Mouse (Mus musculus): Measurements from ENCODE around the gene Pax2.

The Pax2 gene

DNA sequence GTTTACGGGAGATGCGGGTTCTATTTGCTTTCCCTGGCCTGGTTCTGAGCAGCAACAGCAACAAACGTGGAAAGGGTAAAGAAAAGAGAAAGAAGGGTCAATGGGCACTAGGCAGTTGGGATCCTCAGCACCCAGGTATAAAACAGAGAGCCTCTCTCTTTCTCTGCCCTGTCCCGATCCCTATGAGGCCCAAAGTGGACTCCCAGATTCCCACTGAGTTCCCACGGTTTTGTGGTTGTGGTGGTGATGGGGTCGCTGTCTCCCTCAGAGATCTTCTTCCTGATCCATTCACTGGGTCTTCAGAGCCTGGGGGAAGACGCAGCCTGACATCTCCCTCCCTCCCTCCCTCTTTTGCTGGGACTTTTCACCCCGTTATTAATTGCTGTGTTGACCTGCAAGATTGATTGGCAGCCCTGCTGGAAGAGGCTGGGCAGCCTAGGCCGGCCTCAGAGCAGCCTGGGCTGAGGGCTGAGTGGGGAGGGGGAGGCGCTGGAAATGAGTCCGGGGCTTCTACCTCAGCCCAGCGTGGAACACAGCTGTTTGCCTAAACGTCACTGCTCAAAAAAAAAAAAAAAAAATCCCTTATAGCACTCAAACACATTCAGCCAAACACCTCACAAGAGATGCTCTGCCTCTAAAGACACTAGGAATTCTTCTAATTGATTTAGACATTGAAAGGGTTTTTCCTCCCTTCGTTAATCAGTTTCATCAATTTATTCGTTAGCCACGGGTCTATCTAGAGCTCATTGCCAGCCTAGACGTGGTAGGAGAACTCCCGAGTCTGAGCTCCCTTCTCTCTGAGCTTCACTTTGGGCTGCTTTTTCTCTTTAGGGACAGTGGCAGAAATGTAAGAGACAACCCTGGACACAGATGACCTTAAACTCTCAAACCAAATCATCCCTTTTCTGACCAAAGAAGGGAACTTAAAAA lies 6.5 kb upstream of the Pax2 start:
- DNase-seq (ENCODE audit: low spot score in 2 of 2) = no peak

DNA sequence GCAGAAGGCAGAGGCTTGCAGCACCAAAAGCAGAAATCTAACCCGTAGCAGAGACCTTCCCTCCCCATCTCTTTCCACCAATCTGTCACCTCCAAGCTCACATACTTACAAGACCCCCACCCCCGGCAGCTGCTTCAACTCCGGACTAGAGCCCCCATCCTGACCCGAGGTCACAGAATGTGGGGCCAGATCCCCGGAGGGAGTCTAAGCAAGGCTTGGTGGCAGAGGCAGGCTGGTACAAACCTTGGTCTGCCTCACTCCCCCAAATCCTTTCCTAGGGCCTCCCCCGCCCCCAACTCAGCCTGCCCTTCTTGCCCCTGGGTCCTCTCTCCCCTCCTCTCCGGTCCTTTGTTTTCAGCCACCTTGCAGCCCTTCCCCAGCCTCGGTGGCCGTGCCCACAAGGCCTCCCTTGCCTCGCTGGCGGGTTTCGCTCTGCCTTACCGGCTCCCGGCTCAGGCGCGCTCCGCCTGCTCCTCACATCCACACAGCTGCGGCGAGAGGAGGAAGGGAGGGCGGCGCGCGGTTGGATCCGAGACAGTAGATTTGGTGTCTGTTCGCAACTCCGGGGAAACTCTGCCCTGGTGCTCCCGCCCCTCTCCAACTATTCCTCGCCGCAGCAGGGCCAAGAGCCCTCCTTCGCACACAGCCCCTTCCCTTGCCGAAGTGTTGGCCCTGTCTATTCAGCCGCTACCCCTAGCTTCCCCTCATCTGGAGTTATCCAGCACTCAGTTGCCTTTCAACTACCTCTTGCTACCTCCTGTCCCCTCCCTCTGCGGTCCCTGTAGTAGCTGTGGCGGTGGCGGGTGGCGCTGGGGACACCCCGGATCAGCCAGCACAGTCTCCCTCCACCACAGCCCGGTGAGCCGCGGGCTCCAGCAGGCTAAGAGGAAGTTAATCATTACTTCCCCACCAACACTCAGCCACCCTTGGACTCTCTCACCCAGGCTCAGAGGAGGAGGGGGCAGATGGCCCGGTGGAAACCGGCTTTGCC lies 5.5 kb upstream of the Pax2 start:
- DNase-seq (ENCODE audit: low spot score in 2 of 2) = no peak

DNA sequence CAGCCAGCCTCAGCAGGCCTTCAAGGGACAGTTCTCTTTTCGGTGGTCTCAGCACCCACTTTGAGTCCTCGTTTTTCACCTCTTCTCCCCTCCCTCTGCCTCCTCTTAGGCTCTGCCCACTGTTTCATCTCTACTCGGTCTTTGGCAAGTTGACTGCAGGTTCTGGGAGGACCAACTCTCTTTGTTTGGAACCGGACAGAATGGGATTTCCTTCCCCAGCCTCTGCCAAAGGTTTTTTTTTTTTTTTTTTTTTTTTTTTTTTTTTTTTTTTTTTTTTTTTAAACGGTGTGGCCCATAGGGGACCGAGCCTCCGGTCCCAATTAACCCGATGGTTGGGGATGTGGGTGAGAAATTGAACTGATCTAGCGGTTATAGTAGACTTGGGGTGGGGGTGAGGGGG lies 4.8 kb upstream of the Pax2 start:
- DNase-seq (ENCODE audit: low spot score in 2 of 2) = no peak

DNA sequence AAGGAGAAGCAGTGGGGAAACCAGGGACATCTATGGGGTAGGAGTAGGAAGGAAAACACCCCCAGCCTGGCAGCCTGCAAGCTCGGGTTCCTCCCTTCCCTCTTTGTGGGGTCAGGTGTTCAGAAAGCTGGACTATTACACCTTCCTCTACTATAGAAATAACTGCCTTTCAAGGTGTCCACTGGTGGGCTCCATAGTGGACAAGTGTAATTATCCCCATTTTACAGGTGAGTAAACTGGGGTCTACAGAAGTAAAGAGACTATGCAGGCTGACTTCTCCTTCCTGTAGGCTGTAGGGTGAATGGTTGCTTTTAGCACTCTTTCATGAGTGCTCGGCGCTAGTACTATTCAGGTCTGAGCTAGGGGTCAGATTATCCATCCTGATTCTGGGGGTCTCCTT lies 4.3 kb upstream of the Pax2 start:
- no peak for DNase-seq (ENCODE audit: low spot score in 2 of 2)

DNA sequence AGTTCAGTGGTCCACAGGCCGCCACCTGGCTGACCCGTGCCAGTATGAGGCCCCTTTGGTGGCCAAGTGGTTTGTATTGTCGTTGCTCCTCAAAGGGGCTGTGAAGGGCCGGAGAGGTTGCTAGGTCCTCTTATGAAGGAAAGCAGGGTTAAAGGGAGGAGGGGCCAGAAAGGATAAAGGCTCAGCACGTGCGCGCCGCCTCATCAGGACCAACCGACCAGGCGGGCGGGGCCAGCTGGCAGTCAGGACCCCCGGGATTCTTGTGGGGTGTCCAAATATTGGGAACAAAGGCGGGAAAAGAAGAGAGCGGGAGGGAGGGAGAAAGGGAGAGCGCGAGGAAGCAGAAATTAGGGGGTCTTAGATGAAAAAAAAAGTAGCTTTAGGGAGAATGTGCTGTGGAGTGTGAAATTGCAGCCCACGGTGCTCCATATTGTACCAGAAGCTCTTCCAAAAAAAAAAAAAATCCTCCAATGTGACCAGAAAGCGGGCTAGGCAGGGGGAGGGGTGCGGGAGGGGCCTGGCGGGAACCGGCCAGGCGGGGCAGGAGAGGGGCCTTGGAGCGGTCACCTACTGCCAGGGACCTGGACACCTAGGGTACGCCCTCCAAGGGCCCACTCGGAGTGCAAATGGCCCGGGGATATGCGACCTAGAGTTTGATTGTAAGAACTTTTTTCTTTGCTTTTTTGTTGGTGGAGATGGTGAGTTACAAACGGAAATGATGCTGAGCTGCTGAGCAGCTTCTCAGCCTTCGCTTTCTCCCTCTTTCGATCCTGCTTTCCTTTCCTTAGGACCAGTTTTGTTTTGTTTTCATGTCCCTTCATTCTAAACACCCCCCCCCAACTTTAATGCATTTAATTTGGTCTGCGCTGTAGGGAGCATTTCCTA lies 3.5 kb upstream of the Pax2 start:
- DNase-seq (ENCODE audit: low spot score in 2 of 2) = no peak

DNA sequence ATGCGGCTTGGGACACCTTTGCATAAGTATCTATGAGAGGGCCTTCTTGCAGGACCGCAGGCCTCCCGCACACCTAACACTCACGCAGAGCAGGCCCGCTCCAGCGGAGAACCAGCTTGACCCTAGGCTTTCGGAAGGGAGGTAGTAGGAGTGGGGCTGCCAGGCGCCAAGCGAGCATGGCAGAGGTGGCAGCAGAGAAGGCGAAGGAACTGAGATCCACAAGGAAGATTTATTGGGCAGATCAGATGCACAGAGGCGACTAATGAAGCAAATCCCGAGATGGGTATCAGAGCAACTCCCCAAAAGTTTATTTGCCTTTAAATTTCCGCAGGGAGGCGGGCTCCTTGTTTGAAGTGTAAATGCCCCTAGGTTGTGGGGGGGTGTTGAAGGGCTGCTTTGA lies 2.5 kb upstream of the Pax2 start:
- DNase-seq (ENCODE audit: low spot score in 2 of 2) = no peak

DNA sequence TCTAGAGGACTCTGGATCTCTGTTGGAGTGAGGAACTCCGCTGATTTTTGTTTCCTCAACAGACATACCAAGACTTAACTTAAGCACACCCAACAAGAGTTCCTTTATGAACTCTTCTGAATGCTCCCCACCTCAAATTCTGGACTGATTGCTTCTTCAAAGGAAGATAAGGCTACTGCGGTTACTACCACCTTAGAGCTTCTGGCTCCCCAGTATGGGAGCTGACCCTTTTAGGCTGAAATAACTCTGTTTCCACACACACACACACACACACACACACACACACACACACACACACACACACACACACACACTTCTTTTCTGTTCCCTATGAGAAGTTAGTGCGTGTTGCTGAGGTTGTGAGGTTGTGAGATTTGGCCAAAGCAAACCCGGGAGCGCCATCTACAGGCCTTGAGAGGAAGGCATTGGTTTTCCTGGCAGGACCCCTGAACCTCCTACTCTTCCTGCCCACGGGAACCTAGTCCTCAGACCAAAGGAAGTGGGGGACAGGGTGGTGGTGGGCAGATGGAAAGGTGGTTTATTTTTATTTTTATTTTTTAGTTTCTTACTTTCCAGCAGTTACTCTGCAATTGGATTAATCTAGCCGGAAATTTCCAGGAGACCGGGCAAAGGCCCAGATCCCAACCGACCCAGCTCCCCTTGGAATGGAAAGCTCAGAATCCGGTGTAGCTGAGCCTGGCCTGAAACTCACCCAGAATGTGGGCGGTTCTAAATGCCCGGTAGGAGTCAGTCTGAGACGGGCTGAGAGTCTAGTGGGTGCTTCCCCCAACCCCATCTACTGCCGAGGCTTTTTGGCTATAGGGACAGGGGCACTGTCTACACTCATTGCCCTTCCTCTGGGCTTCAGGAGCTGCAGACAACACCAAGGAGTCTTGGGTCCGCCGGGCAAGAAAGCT lies 1.1 kb upstream of the Pax2 start:
- DNase-seq (ENCODE audit: low spot score in 2 of 2) = peak; percentile 13 to 42

DNA sequence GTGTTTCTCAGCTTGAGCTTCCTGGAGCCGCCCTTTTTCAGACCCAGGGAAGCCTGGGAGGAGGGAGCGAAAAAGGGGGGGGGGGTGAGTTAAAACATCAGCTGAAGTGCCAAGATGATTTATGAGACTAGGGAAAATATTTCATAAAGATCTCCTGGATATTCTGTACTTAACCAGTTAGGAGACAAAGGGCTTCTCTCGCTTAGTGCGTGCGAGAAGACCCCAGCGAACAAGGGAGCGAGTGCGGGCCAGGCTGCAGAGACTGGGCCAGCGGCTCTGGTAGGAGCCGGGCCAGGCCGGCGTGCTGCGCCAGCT lies 510 bp upstream of the Pax2 start:
- no peak for DNase-seq (ENCODE audit: low spot score in 2 of 2)

DNA sequence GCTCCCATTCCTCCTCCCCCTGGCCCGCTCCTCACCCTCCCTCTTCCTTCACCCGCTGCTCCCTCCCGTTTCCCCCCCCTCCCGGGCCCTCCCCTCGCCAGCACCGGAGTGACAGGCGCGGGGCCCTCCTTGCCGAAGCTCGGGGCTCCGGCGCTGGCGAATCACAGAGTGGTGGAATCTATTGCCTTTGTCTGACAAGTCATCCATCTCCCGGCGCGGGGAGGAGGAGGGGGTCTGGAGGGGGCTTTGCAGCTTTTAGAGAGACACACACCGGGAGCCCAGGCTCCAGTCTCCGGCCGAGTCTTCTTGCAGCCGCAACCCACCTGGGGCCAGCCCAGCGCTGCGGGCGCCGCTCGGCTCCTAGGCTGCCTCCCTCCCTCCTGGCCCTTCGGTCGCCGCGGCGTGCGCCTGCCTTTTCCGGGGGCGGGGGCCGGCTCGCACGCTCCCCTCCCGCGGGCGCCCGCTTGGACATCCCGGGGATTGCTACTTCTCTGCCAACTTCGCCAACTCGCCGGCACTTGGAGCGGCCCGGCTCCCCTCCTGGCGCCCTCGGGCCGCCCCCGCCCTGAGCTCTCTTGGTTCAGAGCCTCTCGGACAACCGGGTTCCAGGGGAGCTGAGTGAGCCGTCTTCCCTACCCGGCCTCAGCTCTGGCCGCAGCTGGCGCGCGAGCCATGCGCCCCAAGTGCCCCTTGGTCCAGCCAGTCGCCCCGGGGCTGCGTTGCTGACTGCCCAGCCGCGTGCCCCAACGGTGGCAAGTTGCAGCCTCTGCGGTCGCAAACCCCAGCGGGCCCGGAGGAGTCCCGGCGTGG lies 781 bp downstream of the Pax2 start:
- no peak for DNase-seq (ENCODE audit: low spot score in 2 of 2)

DNA sequence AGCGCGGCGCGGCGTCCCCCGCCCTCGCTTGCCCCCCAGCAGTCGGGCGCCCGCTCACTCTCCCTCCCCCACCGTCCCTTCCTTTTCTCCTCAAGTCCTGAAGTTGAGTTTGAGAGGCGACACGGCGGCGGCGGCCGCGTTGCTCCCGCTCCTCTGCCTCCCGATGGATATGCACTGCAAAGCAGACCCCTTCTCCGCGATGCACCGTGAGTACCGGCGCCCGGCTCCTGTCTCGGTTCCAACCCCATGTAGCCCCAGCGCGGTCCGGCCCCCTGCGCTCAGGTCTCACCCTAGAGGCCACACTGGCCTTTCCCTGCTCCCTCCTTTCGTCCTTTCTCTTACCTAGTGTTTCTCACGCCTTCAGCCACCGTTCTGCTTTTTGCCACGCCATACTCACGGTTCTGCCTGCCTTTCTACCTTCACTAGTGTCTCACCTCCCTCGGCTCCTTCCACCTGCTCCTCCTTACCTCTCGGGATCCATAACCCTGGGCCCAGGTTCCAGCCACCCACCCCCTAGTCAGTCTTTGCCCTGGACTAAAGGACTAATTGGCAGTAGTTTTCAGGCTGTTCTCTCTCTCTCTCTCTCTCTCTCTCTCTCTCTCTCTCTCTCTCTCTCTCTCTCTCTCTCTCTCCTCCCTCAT lies 1.5 kb downstream of the Pax2 start:
- no peak for DNase-seq (ENCODE audit: low spot score in 2 of 2)

DNA sequence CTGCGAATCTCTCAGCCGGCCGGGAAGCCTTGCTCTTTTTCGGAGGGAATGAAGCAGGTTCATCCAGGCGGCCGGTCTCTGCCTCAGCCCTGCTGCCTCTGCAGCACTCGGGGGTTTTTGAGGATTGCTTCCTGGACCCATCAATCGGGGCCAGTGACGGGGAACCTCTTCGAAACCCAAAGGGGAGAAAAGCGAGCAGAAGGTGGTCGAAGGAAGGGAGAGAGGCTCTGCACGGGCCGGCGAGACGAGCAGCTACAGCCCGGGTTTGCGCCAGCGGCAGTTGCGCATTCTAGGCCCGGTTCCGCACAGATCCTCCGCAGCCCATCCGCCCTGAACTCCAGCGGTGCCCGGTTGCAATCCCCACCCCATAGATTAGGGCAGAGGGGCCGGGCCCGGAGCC lies 3.0 kb downstream of the Pax2 start:
- no peak for DNase-seq (ENCODE audit: low spot score in 2 of 2)

DNA sequence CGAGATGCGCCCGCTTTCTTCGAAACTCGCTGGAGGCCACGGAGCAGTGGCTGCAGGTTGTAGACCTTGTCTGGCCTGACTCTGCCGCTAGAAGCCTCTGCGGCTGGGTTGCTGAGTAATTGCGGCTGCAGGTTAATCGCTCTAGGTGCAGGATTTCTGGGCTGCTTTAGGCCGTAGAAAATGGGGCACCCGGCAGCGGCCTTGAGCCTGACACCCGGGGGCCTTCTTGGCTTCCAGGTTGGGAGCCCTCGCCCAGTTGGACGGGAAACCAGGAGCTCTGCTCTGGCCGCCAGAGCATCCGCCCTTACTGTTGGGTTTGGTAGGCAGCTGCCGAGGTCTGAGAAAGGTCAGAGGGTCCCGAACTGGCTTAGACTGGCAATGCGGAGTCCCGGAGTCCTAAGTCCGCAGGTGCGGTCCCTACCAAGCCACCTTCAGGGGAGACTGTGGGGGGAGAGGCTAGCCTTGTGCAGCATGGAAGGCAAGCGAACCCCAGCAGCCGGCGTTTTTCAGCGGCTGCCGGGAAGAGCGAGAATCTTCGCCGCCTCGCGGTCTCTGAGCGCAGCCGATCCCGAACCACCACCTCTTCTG lies 3.8 kb downstream of the Pax2 start:
- DNase-seq (ENCODE audit: low spot score in 2 of 2) = no peak

DNA sequence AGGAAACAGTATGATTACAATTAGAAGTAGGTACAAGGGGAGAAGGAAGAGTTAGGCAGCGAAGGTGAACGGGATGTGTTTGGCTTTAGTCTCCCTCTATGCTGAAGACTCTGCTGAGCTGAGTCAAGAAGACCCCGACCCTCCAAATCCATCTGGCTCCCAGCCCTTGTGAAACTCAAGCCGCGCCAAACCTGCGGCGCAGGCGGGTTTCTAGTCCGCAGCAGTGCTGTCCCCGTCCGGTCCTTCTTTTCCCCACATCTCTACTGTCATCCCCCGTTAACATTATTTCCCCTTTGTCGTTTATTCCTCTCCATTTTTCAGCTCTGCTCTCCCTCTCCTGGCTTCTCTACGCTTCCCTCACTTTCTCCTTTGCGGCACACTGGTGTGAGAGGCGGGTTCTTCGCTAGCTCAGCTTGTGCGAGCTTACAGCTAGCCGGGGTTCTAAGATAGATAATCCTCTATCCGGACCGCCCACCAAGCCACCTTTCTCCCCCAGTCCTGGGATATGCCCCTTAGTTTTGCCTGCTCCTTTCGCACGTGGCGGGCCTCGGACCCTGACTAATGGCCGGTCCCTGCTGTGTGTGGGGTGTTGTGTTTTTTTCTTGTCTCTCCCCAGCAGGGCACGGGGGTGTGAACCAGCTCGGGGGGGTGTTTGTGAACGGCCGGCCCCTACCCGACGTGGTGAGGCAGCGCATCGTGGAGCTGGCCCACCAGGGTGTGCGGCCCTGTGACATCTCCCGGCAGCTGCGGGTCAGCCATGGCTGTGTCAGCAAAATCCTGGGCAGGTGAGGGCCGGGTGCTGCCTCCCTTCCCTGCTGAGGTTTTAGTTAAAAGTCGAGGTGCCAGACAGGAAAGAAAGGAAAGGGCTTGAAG lies 4.7 kb downstream of the Pax2 start:
- DNase-seq (ENCODE audit: low spot score in 2 of 2) = no peak

DNA sequence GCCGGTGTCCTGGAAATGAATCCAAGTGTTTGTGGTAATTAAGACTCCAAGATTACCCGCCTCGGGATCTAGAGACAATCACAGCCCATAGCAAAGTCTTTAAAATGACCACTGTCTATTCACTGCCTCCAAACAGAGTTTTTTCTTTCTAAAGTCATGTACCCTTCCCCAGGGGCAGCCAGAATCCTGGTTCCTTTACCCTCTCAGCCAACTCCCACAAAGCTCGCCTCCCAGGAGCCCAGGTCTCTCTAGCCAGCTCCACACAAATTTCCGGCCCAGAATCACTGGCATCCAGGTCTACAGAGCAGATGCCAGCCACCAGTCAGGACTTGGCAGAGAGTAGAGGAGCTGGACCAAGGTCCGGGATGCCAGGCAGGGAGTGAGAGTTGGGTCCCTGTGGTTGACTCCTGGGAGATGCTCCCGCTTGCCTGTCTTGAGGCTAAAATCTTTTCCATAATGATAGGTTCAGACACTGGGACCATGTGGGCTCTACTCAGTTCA lies 6.3 kb downstream of the Pax2 start:
- no peak for DNase-seq (ENCODE audit: low spot score in 2 of 2)

DNA sequence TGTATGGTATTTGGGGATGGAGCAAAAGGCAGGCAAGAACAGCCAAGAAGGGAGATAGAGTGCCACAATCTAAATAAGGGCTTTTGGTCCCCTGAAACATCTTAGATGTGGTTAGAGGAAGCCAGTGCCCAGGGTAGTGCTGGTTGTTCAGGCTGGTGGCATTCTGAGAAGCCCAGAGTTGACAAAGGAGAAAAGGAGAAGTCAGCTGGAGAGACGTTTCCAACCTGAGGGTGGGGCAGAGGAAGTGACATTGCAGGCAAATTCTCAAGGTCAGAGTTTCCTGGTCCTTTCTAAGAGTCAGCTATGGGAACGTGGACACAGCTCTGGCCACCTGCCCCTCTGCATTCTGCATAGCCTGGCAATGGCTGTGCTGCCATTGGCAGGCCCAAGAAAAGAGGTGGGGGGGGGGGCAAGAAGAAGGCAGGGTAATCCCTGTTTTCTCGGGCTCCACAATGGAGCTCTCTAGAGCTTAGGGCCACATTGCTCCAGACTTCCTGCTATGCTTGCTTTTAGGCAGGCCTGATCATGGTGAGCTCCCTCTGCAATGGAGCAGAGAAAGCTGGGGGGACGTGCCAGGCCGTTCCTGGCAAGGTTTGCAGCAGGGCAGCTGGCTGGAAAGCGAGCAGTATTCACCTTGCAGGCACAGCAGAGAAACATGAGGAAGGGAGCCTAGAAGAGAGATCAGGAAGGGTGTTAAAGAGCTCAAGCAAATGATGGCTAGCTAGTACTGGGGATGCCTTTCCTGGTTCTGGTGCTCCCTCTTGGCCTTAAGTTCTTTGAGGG lies 14.6 kb downstream of the Pax2 start:
- no peak for DNase-seq (ENCODE audit: low spot score in 2 of 2)

DNA sequence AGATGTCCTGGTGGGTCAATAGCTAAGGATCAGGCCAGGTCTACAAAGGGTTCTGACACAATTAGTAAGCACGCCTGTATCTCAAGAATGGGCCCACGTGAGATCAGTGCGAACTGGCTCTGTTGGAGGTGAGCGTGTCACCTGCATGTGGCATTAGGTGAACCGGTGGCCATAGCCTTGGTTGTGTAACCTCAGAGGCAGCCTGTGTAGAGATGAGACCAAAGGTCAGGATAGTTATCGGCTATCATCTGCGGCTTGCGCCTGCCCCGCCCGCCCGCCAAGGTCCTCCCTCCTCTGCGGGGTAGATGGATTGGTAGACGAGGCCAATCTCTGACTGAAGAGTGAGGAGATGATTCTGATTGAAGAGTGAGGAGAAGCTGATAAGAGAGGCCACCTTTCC lies 15.7 kb downstream of the Pax2 start:
- no peak for DNase-seq (ENCODE audit: low spot score in 2 of 2)

DNA sequence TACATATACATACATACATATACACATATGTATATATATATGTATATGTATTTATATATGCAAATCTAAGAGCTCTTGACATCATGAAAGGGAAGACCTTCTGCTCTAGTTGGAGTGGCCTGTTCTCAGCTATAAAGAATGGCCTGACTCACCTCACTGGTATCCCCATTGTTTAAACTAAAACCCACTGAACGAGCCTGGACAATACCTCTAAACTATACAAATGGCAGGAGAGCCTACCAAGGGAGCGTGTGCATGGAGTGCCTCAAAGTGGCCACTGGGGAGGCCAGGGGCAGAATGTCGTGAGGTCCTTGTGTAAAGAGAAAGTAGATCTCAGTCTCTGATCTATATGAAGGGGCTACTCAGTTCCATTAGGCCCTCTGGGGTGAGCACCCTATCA lies 26.1 kb downstream of the Pax2 start:
- DNase-seq (ENCODE audit: low spot score in 2 of 2) = no peak
